Mouse (Mus musculus): Measurements from ENCODE around the gene Uso1.

The Uso1 gene

GRCm38 (mm10) chr5:92234939-92235557 is 97.3 kb downstream of the Uso1 start:
- DNase-seq (ENCODE audit: low read depth, low spot score): peak; percentile 48

- DNase-seq (ENCODE audit: low read depth, low spot score): peak; percentile 38
Measured at GRCm38 (mm10) chr5:92239333-92240232, 101.8 kb downstream of the Uso1 start.

- DNase-seq (ENCODE audit: low read depth, low spot score): no peak
Measured at GRCm38 (mm10) chr5:92240769-92241168, 103.0 kb downstream of the Uso1 start.

- no peak for DNase-seq (ENCODE audit: low read depth, low spot score)
Measured at GRCm38 (mm10) chr5:92244900-92245299, 107.2 kb downstream of the Uso1 start.

- DNase-seq (ENCODE audit: low read depth, low spot score): peak; percentile 81
Measured at GRCm38 (mm10) chr5:92245483-92245882, 107.7 kb downstream of the Uso1 start.

GRCm38 (mm10) chr5:92248614-92249013 is 110.9 kb downstream of the Uso1 start:
- no peak for DNase-seq (ENCODE audit: low read depth, low spot score)

- no peak for DNase-seq (ENCODE audit: low read depth, low spot score)
Measured at GRCm38 (mm10) chr5:92252031-92252430, 114.3 kb downstream of the Uso1 start.
